Mouse (Mus musculus) brain, embryonic 14.5 days (tissue): ENCODE measurements at regions not wholly inside any gene's neighbourhood (a gene's known extent, or its start where the extent isn't known, plus 50 kb on each side); places are given as distances from the start of the nearest gene placed in this dataset.

Source experiments
- CTCF ChIP-seq: fragments of 200-500 bp; IDR thresholded peaks from 2 replicates; pipeline ENCODE4 v1.5.1; 2012; ENCODE audit warnings: inconsistent platforms, mild to moderate bottlenecking, moderate library complexity, borderline replicate concordance; ENCODE audit not compliant: insufficient read depth, insufficient read length; ENCODE audit errors: extremely low read depth
- POLR2A ChIP-seq: fragments of 200-500 bp; IDR thresholded peaks from 2 replicates; pipeline ENCODE4 v1.6.1; 2012; ENCODE audit warnings: mild to moderate bottlenecking, inconsistent platforms, borderline replicate concordance; ENCODE audit not compliant: poor library complexity, insufficient read depth, insufficient read length, severe bottlenecking; ENCODE audit errors: extremely low read depth

DNA sequence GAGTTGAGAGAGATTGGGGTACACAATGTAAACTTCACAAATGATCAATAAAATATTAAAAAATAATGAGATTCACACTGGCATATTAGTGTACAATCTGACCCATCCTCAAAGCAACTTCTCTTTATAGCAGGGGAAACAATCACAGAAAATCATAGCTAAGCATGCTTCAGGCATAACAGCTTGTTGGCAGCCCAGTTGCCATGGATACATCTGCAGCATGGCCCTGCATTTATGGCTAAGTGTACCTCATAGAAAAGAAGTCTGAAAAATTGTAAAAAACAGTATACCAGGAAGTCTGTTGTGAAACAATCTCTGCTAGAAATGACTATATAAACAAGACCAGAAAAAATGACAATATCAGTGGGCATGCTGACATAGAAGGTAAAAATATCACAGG is 1747.9 kb upstream of the Nudt12 start:
- TF ChIP-seq POLR2A, result no peak
- no peak for TF ChIP-seq CTCF
